Mouse (Mus musculus) limb, embryonic 13.5 days (tissue): Measurements from ENCODE around the gene Synpo2. TPM values are rescaled to one million over a fixed set of nuclear protein-coding genes. Genes with fewer than 3 reads are reported as not detected.
"Not testable (repeated sequence)": the region's sequence is repeated elsewhere in the genome, so short reads cannot be mapped to it uniquely, and the experiment has no call there.

Experiments
- ATAC-seq: fragments of 200-750 bp; cut with Nextera tagmentation; 2 replicates; pipeline ENCODE4 v1.8.0; 2017; ENCODE audit warnings: low read depth, moderate number of reproducible peaks, moderate TSS enrichment; ENCODE audit not compliant: low FRiP score
- H3K27ac ChIP-seq: fragments of 300-500 bp; sonication (generic); 2 replicates; pipeline ENCODE4 v1.5.1; 2015; ENCODE audit warnings: inconsistent platforms, mild to moderate bottlenecking, moderate library complexity
- H3K27me3 ChIP-seq: fragments of 300-500 bp; sonication (generic); 2 replicates; pipeline ENCODE4 v1.6.1; 2015; ENCODE audit warnings: mild to moderate bottlenecking, inconsistent platforms
- H3K36me3 ChIP-seq: fragments of 300-500 bp; sonication (generic); 2 replicates; pipeline ENCODE4 v1.6.1; 2015; ENCODE audit warnings: inconsistent platforms, mild to moderate bottlenecking, moderate library complexity
- H3K4me1 ChIP-seq: fragments of 300-500 bp; sonication (generic); 2 replicates; pipeline ENCODE4 v1.6.1; 2015; ENCODE audit warnings: inconsistent platforms
- H3K4me2 ChIP-seq: fragments of 300-500 bp; sonication (generic); replicated peaks from 2 replicates; pipeline ENCODE4 v1.6.1; 2015; ENCODE audit warnings: inconsistent platforms, mild to moderate bottlenecking, moderate library complexity
- H3K4me3 ChIP-seq: fragments of 300-500 bp; sonication (generic); 2 replicates; pipeline ENCODE4 v1.5.1; 2015; ENCODE audit warnings: moderate library complexity, mild to moderate bottlenecking, inconsistent platforms
- H3K9ac ChIP-seq: fragments of 300-500 bp; sonication (generic); 2 replicates; pipeline ENCODE4 v1.6.1; 2015; ENCODE audit warnings: mild to moderate bottlenecking, inconsistent platforms
- H3K9me3 ChIP-seq: fragments of 300-500 bp; sonication (generic); 2 replicates; pipeline ENCODE4 v1.6.1; 2016; ENCODE audit warnings: inconsistent platforms
- WGBS: fragments of 180-500 bp; shearing (Covaris S2); methylation state at CpG from one replicate; pipeline ENCODE4 v1.1.7; 2015; 5-methylcytosine and 5-hydroxymethylcytosine counted together
- polyA plus RNA-seq: library from polyadenylated mRNA; unstranded; fragments of >200 nt; fragmentation: Nextera tagmentation; extraction: Ambion mirVana; gene quantifications from 2 replicates; pipeline ENCODE4 v1.2.1, GENCODE M21; 2015

The Synpo2 gene
- polyA plus RNA-seq, 1 experiment from 2014 or later, result 8.8 TPM

DNA sequence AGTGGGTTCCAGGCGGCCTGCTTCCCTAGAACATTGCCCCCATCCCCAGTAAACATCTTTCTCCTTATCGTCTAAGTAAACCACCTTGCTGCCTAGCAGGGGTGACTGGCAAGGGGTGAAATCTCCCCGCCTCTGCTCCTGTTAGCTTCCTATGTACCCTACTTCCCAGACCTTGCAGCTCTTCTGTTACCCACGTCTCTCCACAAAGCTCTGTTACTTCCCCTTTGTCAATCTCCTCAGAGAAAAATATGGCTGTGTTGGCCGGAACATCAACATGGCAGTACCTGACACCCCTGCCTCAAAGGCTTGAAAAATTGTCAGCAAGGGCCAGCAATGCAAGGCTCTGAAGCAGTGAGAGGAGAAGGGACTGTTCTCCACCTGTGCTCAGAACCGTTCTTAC lies 94.9 kb downstream of the Synpo2 start:
- Histone ChIP-seq H3K4me1 (no peaks in the 10 kb centered on the region), H3K27ac (no peak overlapping the region), H3K36me3 (no peaks in the 10 kb centered on the region), H3K4me3 (no peak overlapping the region), H3K9ac (no peak overlapping the region), H3K9me3 (no peaks in the 10 kb centered on the region), H3K4me2 (no peak overlapping the region), H3K27me3 (no peaks in the 10 kb centered on the region)
- WGBS, result 85% methylated on average over 6 of the region's 6 CpGs
- no peak for ATAC-seq

DNA sequence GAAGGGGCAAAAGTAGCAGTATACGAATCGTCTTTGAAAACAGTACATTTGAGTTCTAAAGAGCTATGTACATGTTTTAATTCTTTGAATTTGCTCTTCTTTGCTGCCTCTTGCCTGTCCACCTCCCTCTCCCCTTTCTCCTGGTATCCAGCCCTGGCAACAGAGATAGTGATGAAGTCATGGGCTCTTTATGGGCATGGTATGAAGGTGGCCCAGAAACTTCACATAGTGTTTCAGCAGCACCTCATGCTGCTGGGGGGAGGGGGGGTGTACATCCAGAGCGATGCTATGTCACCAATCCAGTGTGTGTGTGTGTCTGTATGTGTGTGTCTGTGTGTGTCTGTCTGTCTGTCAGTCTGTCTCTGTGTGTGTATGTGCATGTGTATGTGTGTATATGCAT lies 95.8 kb downstream of the Synpo2 start:
- H3K27me3 ChIP-seq, result no peaks in the 10 kb centered on the region
- no peak overlapping the region for H3K27ac ChIP-seq
- H3K36me3 ChIP-seq, result no peaks in the 10 kb centered on the region
- H3K4me1 ChIP-seq, result no peaks in the 10 kb centered on the region
- 87% methylated on average over 3 of the region's 3 CpGs for WGBS
- no peaks in the 10 kb centered on the region for H3K9me3 ChIP-seq
- no peak overlapping the region for H3K4me3 ChIP-seq
- H3K9ac ChIP-seq, result no peak overlapping the region
- ATAC-seq, result no peak
- H3K4me2 ChIP-seq, result no peak overlapping the region

DNA sequence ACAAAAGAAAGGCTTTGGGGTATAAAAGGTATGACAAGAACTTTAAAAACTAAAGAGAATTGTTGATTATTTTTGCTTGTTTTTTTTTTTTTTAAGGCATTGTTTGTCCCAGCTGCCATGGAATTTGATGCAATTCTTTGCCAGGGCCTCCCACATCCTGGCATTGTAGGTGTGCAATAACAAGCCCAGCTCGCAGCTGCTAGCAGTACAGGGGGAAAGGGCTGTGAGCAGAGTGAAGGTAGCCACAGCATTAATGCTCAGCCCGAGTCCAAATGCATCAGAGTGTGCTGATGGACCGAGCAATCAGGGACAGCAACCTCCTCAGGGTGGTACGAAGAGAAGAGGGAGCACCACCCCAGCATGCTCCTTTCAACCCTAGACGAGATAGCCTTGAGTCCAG lies 96.3 kb downstream of the Synpo2 start:
- Histone ChIP-seq H3K4me1 (no peaks in the 10 kb centered on the region), H3K27ac (no peak overlapping the region), H3K4me2 (no peak overlapping the region), H3K9ac (no peak overlapping the region), H3K36me3 (no peaks in the 10 kb centered on the region), H3K9me3 (no peaks in the 10 kb centered on the region), H3K4me3 (no peak overlapping the region), H3K27me3 (no peaks in the 10 kb centered on the region)
- WGBS, result 76% methylated on average over 5 of the region's 5 CpGs
- no peak for ATAC-seq

DNA sequence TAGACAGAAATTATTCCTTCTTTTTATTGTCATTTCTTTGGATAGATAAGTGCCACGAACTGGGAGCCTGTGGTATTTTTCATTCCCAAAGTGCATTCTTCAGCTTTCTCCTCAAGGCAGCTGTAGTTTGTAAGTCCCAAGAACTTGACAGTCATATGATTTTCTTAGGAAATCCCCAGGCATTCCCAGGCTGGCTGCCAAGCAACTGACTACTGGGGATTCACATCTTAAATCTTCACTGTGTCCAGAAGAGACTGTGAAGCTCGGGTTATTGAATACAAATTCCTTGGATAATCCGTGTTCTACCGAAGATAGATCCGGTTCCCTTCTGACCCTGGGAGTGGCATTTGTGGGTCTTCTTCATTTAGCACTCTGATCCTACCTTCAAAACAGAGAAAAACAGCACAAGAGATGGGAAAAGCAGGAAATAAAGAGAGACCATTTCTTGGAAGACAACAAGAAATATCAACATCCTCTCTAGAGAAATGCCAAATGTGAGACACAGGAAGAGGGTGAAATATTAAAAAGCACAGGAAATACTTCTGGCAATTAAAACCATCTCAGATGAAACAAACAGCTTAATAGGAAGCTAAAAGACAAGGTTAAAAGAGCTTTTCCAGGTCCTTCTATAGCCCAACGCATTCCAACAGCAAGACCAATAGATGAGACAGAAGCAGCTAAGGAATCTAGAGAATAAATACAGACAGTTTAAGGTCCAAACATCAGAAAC lies 97.5 kb downstream of the Synpo2 start:
- Histone ChIP-seq H3K4me3 (no peak overlapping the region), H3K27me3 (no peaks in the 10 kb centered on the region), H3K36me3 (no peaks in the 10 kb centered on the region), H3K4me1 (no peaks in the 10 kb centered on the region), H3K9me3 (no peaks in the 10 kb centered on the region), H3K4me2 (no peak overlapping the region), H3K27ac (no peak overlapping the region), H3K9ac (no peak overlapping the region)
- WGBS, result 69% methylated on average over 6 of the region's 6 CpGs
- ATAC-seq, result no peak

DNA sequence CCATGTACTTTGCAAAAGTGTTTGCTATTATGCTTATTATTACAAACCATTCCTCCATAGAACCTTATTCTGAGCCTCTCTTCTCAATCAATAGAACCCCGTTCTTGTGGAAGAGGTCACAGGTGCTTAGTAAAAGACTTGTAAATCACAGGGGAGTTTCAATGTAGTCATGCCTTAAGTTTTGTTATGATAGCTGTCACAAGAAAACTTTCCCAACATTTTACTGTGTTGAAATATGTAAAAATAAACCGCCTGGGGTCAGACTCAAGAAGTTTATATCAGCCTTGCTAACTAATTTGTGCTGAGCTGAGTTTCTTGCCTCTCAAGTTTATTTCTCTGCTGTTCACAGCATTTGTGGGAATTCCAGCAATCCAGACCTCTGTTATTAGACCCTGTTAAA lies 103.8 kb downstream of the Synpo2 start:
- H3K9me3 ChIP-seq, result no peaks in the 10 kb centered on the region
- H3K4me1 ChIP-seq, result peaks cover 14% of the 10 kb centered on the region
- no peaks in the 10 kb centered on the region for H3K36me3 ChIP-seq
- 57% methylated on average over 2 of the region's 2 CpGs for whole genome bisulfite sequencing
- H3K4me2 ChIP-seq, result no peak overlapping the region
- no peaks in the 10 kb centered on the region for H3K27me3 ChIP-seq
- no peak overlapping the region for H3K9ac ChIP-seq
- H3K4me3 ChIP-seq, result no peak overlapping the region
- no peak overlapping the region for H3K27ac ChIP-seq
- ATAC-seq, result no peak

DNA sequence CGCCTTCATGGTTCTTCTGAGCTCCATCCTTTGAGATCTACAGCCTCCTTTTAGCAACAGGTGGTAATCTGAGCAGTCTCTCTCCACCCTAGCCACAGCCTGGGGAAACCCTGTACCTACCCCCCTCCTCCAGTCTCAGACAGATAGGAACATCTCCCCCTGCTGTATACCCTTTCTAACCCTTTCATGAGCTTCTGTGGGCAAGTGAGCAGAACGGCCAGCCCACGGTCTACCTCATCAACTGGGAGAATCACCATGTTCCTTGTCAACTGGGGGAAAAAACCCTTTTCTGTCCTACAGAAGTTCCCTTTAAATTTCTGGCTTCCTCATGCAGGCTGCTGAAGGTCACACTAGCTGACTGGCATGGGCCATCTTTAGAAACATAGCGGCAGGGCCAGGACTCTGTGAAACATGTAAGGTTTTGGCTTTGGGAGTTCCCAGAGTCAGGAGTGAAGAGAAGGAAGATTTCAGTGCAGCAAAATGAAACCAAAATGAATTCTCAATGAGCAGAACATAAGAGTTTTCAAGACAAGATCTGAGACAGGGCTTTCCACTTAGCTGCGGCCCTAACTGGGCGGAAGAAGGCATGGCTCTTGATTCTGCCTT lies 104.7 kb downstream of the Synpo2 start:
- H3K4me3 ChIP-seq, result no peak overlapping the region
- ATAC-seq, result no peak
- no peaks in the 10 kb centered on the region for H3K36me3 ChIP-seq
- no peaks in the 10 kb centered on the region for H3K9me3 ChIP-seq
- 87% methylated on average over 6 of the region's 6 CpGs for WGBS
- H3K27ac ChIP-seq, result no peak overlapping the region
- H3K9ac ChIP-seq, result no peak overlapping the region
- peaks cover 14% of the 10 kb centered on the region for H3K4me1 ChIP-seq
- no peak overlapping the region for H3K4me2 ChIP-seq
- H3K27me3 ChIP-seq, result no peaks in the 10 kb centered on the region

DNA sequence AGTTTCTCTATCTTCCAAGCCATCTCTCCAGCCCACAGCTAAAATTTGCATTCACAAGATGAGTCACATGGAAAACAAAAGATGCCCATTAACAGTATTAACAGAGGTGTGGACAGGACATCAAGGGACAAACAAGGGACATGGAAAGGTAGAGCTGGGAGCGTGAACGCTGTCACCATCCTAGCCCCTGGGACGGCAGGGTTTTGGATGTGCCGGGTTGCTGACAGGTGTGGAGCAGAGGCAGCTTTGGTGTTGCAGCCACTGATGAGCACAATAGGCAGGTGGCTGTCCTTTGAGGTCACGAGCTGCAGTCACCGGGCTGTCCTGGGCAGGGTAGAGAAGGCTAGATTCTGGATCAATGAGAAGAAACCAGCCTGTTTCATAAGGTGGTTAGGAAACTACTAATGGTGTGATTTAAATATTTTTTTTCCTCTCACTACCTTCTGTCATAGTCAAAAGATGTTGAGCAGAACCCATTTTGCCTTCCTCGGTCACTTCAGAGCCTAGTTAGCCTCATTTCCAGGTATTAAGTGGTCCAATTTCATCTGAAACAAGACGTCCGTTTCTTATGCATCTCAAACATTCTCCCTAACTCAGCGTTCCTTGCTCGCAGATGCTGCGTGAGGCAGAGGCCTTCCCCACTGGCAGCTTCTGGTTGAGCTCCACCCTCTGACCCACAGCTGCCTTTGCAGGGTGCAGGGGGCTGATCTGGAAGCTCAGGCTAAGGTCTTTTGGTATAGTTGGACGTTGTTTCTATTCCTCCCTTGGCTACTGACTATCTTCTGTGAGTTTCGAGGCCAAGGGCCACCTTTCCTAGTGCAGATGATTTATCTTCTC lies 105.4 kb downstream of the Synpo2 start:
- H3K4me3 ChIP-seq, result no peak overlapping the region
- no peaks in the 10 kb centered on the region for H3K9me3 ChIP-seq
- H3K4me2 ChIP-seq, result no peak overlapping the region
- H3K36me3 ChIP-seq, result no peaks in the 10 kb centered on the region
- no peak overlapping the region for H3K27ac ChIP-seq
- H3K27me3 ChIP-seq, result no peaks in the 10 kb centered on the region
- peaks cover 14% of the 10 kb centered on the region for H3K4me1 ChIP-seq
- no peak overlapping the region for H3K9ac ChIP-seq
- WGBS, result 77% methylated on average over 14 of the region's 14 CpGs
- ATAC-seq, result no peak

DNA sequence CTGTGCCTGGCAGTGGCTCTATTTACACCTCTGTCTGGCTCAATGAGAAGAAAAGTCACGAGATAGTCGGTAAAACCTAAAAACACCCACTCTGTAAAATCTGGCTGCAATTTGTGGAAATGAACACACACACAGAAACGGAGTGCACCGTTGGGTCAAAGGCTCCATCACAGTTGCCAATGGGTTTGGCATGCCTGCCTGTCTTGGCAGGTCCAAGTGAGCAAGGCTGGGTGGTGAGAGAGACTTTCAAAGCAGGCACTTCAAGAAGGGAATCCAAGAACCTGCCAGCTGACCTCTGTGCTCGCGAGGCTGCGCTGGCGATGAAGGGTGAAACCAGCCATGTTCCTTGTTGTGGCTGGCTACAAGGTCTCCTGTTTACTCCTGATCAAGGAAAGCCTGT lies 107.2 kb downstream of the Synpo2 start:
- Histone ChIP-seq H3K9ac (no peak overlapping the region), H3K9me3 (no peaks in the 10 kb centered on the region), H3K4me1 (peaks cover 14% of the 10 kb centered on the region), H3K27me3 (no peaks in the 10 kb centered on the region), H3K27ac (no peak overlapping the region), H3K36me3 (no peaks in the 10 kb centered on the region), H3K4me3 (no peak overlapping the region), H3K4me2 (no peak overlapping the region)
- ATAC-seq, result no peak
- WGBS, result 63% methylated on average over 8 of the region's 8 CpGs

DNA sequence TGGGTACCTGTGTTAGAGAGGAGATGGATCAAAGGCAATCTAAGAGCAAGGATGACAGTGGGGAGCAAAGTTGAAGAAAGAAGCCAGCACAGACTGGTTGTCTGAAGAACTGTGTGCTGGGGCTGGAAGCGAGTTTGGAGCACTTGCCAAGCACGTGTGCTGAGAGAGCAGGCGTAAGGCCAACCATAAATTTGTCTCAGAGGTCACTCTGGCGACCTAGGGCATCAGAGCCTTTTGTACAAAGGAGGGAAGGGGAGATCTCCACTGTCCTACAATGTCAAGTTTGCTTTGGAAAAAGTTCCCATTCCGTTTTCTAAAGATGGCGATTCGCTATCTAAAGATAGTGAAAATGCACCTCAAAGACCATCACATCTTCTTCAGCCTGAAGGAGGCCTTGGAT lies 107.9 kb downstream of the Synpo2 start:
- no peak overlapping the region for H3K9ac ChIP-seq
- no peak for ATAC-seq

DNA sequence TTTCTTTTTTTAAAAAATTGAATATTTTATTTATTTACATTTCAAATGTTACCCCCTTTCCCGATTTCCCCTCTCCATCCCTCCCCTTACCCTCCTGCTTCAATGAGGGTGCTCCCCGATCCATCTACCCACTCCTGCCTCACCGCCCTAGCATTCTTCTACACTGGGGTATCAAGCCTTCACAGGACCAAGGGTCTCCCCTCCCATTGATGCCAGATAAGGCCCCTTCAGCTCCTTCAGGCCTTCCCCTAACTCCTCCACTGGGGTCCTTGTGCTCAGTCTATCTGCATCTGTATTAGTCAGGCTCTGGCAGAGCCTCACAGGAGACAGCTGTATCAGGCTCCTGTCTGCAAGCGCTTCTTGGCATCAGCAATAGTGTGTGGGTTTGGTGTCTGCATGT lies 109.2 kb downstream of the Synpo2 start:
- H3K4me3 ChIP-seq, H3K27ac ChIP-seq, H3K4me2 ChIP-seq, H3K27me3 ChIP-seq, H3K9ac ChIP-seq, ATAC-seq, H3K36me3 ChIP-seq, H3K9me3 ChIP-seq: not testable (repeated sequence)
- H3K4me1 ChIP-seq, result peaks cover 12% of the 10 kb centered on the region
- WGBS, result 91% methylated on average over 4 of the region's 4 CpGs

More for the DNA sequence above, 107.9 kb downstream of the Synpo2 start:
- no peak overlapping the region for H3K4me2 ChIP-seq
- no peak overlapping the region for H3K27ac ChIP-seq
- no peaks in the 10 kb centered on the region for H3K36me3 ChIP-seq
- no peaks in the 10 kb centered on the region for H3K9me3 ChIP-seq
- H3K4me1 ChIP-seq, result peaks cover 14% of the 10 kb centered on the region
- H3K27me3 ChIP-seq, result no peaks in the 10 kb centered on the region
- WGBS, result 57% methylated on average over 7 of the region's 7 CpGs
- no peak overlapping the region for H3K4me3 ChIP-seq

DNA sequence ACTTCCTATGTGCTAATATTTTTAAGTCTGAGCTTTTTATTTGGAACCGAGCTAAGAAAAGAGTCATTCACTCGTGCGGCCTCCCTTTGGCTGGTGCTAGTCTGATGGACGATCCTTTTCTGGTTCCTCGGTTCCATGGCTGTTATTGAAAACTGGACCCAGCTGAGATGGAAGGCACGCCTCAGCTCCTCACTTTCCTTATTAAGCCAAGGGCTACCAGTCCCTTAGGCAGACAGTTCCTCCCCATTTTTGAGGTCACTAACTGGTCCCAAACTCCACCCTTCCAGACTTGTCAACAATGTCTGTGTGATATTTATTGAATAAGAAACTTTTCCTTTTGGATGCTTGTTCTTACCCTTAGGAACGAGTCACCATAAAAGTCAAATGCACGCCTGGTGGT lies 112.1 kb downstream of the Synpo2 start:
- Histone ChIP-seq H3K4me3 (no peak overlapping the region), H3K36me3 (no peaks in the 10 kb centered on the region), H3K4me1 (peaks cover 10% of the 10 kb centered on the region), H3K27me3 (no peaks in the 10 kb centered on the region), H3K9me3 (no peaks in the 10 kb centered on the region), H3K27ac (no peak overlapping the region), H3K4me2 (no peak overlapping the region), H3K9ac (no peak overlapping the region)
- no peak for ATAC-seq
- WGBS, result 80% methylated on average over 8 of the region's 8 CpGs
